Mouse (Mus musculus): ENCODE data around the gene Shroom1.
A peak's percentile ranks its signal among the peaks of the same experiment; 100 is the strongest.

Gene Shroom1

GRCm38 (mm10) chr11:53446183-53446582 lies 10.8 kb upstream of the Shroom1 start:
- DNase-seq (ENCODE audit: low spot score) = no peak

GRCm38 (mm10) chr11:53447996-53448395 lies 9.0 kb upstream of the Shroom1 start:
- no peak for DNase-seq (ENCODE audit: low spot score)

GRCm38 (mm10) chr11:53448529-53448928 lies 8.5 kb upstream of the Shroom1 start:
- no peak for DNase-seq (ENCODE audit: low spot score)

- no peak for DNase-seq (ENCODE audit: low spot score)
These were observed 6.8 kb upstream of the Shroom1 start for GRCm38 (mm10) chr11:53450070-53450705.

- DNase-seq (ENCODE audit: low spot score) = no peak
These were observed 5.6 kb upstream of the Shroom1 start for GRCm38 (mm10) chr11:53451361-53451760.

- DNase-seq (ENCODE audit: low spot score) = no peak
These were observed 4.6 kb upstream of the Shroom1 start for GRCm38 (mm10) chr11:53452396-53452795.

- DNase-seq (ENCODE audit: low spot score) = no peak
These were observed 4.0 kb upstream of the Shroom1 start for GRCm38 (mm10) chr11:53453031-53453430.

- DNase-seq (ENCODE audit: low spot score) = peak; percentile 16
These were observed 458 bp downstream of the Shroom1 start for GRCm38 (mm10) chr11:53457372-53457954.

- DNase-seq (ENCODE audit: low spot score) = no peak
These were observed 2.0 kb downstream of the Shroom1 start for GRCm38 (mm10) chr11:53458996-53459395.

- no peak for DNase-seq (ENCODE audit: low spot score)
These were observed 3.2 kb downstream of the Shroom1 start for GRCm38 (mm10) chr11:53460192-53460591.

- peak; percentile 14 for DNase-seq (ENCODE audit: low spot score)
These were observed 4.7 kb downstream of the Shroom1 start for GRCm38 (mm10) chr11:53461727-53462126.

- peak; percentile 60 for DNase-seq (ENCODE audit: low spot score)
These were observed 6.8 kb downstream of the Shroom1 start for GRCm38 (mm10) chr11:53463551-53464424.

GRCm38 (mm10) chr11:53466231-53466971 lies 9.4 kb downstream of the Shroom1 start:
- peak; percentile 91 for DNase-seq (ENCODE audit: low spot score)

GRCm38 (mm10) chr11:53469294-53469967 lies 12.4 kb downstream of the Shroom1 start:
- DNase-seq (ENCODE audit: low spot score) = no peak

GRCm38 (mm10) chr11:53469968-53470695 lies 13.1 kb downstream of the Shroom1 start, which contains the start of gene Gm9837:
Gene Gm9837, minus strand, starts transcription at chr11:53470479.
- DNase-seq (ENCODE audit: low spot score) = peak; percentile 98

GRCm38 (mm10) chr11:53472709-53473108 lies 15.7 kb downstream of the Shroom1 start:
- DNase-seq (ENCODE audit: low spot score) = peak; percentile 21

- no peak for DNase-seq (ENCODE audit: low spot score)
These were observed 18.6 kb downstream of the Shroom1 start for GRCm38 (mm10) chr11:53475620-53476019.

- DNase-seq (ENCODE audit: low spot score) = peak; percentile 46
These were observed 20.8 kb downstream of the Shroom1 start for GRCm38 (mm10) chr11:53477833-53478232.

- DNase-seq (ENCODE audit: low spot score) = peak; percentile 39
These were observed 21.6 kb downstream of the Shroom1 start for GRCm38 (mm10) chr11:53478383-53479170.

All from embryo, embryonic 10 days (tissue).